Mouse (Mus musculus): ENCODE data around the gene Cse1l. TPM values are rescaled to one million over a fixed set of nuclear protein-coding genes. Genes with fewer than 3 reads are reported as not detected.

Gene Cse1l
- polyA plus RNA-seq, 1 experiment from 2014 or later, result 124 TPM

DNA sequence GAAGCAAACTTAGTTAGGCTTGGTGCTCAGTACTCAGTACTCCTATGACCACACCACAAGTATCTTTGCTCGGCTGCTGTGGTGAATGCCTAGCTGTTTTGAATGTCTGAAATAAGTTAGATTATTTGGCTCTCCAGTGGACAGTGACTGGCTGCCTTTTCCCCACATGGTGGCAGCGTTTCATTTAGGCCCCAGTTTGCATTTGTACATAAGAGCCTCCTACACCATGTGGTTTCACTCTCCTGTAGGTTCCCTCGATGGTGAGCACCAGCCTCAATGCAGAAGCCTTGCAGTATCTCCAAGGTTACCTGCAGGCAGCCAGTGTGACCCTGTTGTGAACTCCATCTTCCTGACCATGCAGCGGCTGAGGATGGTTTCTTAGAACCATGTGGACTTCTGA lies 39.6 kb downstream of the Cse1l start:
- Histone ChIP-seq H3K9ac (ENCODE audit: low read depth, low read length) (no peak overlapping the region), H3K36me3 (ENCODE audit: control insufficient read depth, insufficient read depth, low read length) (peaks cover 57% of the 10 kb centered on the region), H3K4me1 (ENCODE audit: control insufficient read depth, insufficient read depth, low read length) (no peaks in the 10 kb centered on the region), H3K27ac (ENCODE audit: low read depth, low read length) (no peak overlapping the region), H3K27me3 (ENCODE audit: control insufficient read depth, insufficient read depth, low read length) (no peaks in the 10 kb centered on the region), H3K9me3 (replicated peaks; ENCODE audit: control insufficient read depth, low read length) (no peaks in the 10 kb centered on the region), H3K4me3 (ENCODE audit: low read depth, low read length) (no peak overlapping the region), H3K4me2 (no peak overlapping the region)
- no peak for ATAC-seq (replicated peaks; ENCODE audit: insufficient number of reproducible peaks, low FRiP score, low TSS enrichment)
- WGBS (ENCODE audit: insufficient replicate concordance), result 62% methylated on average over 4 of the region's 4 CpGs

DNA sequence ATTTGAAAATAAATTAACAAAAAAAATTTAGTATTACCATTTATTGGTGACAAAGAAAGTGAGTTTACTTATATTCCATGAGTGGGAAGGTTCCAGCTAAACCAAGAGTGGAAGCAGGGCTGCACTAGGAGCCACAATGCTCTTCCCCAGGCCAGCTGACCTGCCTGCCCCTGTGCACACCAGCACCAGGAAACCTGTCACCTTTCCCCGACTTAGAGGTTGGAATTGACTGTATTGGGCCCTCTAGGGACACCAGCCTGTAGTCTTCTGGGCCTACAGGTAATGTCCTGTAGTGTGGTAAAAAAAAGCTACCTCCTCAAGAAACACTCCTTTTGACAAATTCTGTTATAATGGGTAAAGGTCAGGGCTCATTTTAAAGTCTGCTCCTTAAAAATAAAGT lies 42.4 kb downstream of the Cse1l start:
- WGBS (ENCODE audit: insufficient replicate concordance), result 70% methylated on average over 1 of the region's 1 CpGs

DNA sequence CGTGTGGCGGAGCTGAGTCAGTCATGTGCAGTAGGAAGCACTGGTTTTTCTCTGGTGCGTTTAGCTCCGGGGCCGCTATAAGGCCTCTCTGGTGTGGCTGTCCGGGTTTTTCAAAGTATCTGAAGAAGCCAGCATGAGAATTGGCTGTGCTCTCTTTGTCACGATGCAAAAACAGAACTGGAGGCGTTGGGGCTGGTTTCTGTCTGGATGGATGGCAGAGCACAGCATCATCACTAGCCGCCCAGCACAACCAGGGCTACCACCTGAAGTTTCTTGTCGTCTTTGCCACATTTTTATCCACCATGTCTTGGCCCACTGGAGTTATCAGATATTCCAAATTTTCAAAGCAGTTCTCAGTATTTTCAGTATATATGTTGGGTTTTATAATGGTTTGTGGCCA lies 43.1 kb downstream of the Cse1l start:
- no peak for ATAC-seq (replicated peaks; ENCODE audit: insufficient number of reproducible peaks, low FRiP score, low TSS enrichment)
- Histone ChIP-seq H3K4me1 (ENCODE audit: control insufficient read depth, insufficient read depth, low read length) (0 out of 2 replicates have a peak, but pooled peaks cover 2% of the 10 kb centered on the region), H3K36me3 (ENCODE audit: control insufficient read depth, insufficient read depth, low read length) (peaks cover 46% of the 10 kb centered on the region), H3K4me2 (no peak overlapping the region), H3K27ac (ENCODE audit: low read depth, low read length) (no peak overlapping the region), H3K4me3 (ENCODE audit: low read depth, low read length) (no peak overlapping the region), H3K9me3 (replicated peaks; ENCODE audit: control insufficient read depth, low read length) (no peaks in the 10 kb centered on the region), H3K9ac (ENCODE audit: low read depth, low read length) (no peak overlapping the region), H3K27me3 (ENCODE audit: control insufficient read depth, insufficient read depth, low read length) (no peaks in the 10 kb centered on the region)
- 90% methylated on average over 10 of the region's 10 CpGs for WGBS (ENCODE audit: insufficient replicate concordance)

More for the DNA sequence above, 42.4 kb downstream of the Cse1l start:
- no peak overlapping the region for H3K9ac ChIP-seq (ENCODE audit: low read depth, low read length)
- no peak overlapping the region for H3K4me2 ChIP-seq
- no peak overlapping the region for H3K27ac ChIP-seq (ENCODE audit: low read depth, low read length)
- no peaks in the 10 kb centered on the region for H3K27me3 ChIP-seq (ENCODE audit: control insufficient read depth, insufficient read depth, low read length)
- 0 out of 2 replicates have a peak, but pooled peaks cover 2% of the 10 kb centered on the region for H3K4me1 ChIP-seq (ENCODE audit: control insufficient read depth, insufficient read depth, low read length)
- no peaks in the 10 kb centered on the region for H3K9me3 ChIP-seq (replicated peaks; ENCODE audit: control insufficient read depth, low read length)
- no peak overlapping the region for H3K4me3 ChIP-seq (ENCODE audit: low read depth, low read length)
- H3K36me3 ChIP-seq (ENCODE audit: control insufficient read depth, insufficient read depth, low read length), result peaks cover 53% of the 10 kb centered on the region
- ATAC-seq (replicated peaks; ENCODE audit: insufficient number of reproducible peaks, low FRiP score, low TSS enrichment), result no peak

DNA sequence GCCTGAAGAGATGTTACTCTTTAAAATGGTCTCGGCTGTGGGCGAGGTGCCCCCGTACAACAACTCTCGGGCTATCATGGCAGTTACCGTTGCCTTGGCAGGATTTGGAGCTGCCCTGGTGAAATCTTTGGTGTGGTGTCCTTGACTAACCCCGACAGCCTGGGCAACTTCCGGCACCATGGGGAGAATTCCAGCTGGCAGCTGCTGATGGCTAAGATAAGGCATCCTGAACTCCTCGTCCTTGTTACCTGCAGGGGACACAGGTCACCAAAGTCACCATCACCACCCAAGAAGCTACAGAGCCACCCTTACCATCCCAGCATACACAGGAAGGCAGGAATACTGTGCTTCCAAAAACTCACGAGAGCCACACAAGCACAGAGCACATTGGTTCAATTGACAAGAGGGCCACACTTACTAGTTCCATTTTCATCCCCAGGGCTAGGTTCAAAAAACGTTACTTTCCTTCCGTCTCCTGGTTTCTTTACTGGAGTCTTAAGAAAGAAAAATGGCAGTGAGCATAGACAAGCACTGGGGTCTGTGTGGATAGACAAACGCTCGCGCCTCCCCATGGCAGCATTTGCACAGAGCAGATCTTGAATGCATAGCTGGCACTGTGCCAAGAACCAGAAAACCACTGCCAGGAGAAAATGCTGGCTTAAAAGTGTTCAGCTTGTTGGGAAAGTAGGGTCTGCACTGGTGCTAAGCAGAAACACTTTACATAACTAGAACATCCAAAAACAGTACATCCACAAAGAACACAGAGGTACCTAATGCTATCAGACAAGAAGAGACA lies 45.2 kb downstream of the Cse1l start:
- H3K36me3 ChIP-seq (ENCODE audit: control insufficient read depth, insufficient read depth, low read length), result peaks cover 45% of the 10 kb centered on the region
- no peaks in the 10 kb centered on the region for H3K9me3 ChIP-seq (replicated peaks; ENCODE audit: control insufficient read depth, low read length)
- no peak overlapping the region for H3K4me3 ChIP-seq (ENCODE audit: low read depth, low read length)
- H3K4me2 ChIP-seq, result no peak overlapping the region
- 78% methylated on average over 14 of the region's 14 CpGs for WGBS (ENCODE audit: insufficient replicate concordance)
- no peaks in the 10 kb centered on the region for H3K27me3 ChIP-seq (ENCODE audit: control insufficient read depth, insufficient read depth, low read length)
- no peak overlapping the region for H3K9ac ChIP-seq (ENCODE audit: low read depth, low read length)
- no peak for ATAC-seq (replicated peaks; ENCODE audit: insufficient number of reproducible peaks, low FRiP score, low TSS enrichment)
- H3K4me1 ChIP-seq (ENCODE audit: control insufficient read depth, insufficient read depth, low read length), result 0 out of 2 replicates have a peak, but pooled peaks cover 2% of the 10 kb centered on the region
- H3K27ac ChIP-seq (ENCODE audit: low read depth, low read length), result no peak overlapping the region

DNA sequence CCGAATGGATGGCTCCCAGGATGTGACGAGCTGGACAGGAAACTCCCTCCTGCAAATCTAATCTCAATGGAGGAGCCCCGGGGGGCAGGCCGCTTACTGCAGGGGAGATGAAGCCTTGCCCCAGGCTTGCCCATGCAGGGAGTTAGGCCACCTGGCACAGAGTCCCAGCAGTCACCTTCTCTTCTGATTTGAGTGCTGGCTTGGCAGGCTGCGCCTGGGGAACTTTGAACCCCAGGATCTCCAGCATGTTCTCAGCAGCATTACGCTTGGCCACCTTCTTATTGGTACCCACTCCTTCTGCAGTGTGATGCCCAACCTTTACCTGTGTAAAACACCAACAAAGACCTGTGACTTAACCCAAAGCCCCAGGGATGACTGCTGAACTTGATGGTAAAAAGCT lies 46.3 kb downstream of the Cse1l start:
- no peak overlapping the region for H3K4me3 ChIP-seq (ENCODE audit: low read depth, low read length)
- no peak for ATAC-seq (replicated peaks; ENCODE audit: insufficient number of reproducible peaks, low FRiP score, low TSS enrichment)
- no peaks in the 10 kb centered on the region for H3K9me3 ChIP-seq (replicated peaks; ENCODE audit: control insufficient read depth, low read length)
- H3K27ac ChIP-seq (ENCODE audit: low read depth, low read length), result no peak overlapping the region
- 76% methylated on average over 6 of the region's 6 CpGs for WGBS (ENCODE audit: insufficient replicate concordance)
- 0 out of 2 replicates have a peak, but pooled peaks cover 2% of the 10 kb centered on the region for H3K4me1 ChIP-seq (ENCODE audit: control insufficient read depth, insufficient read depth, low read length)
- H3K4me2 ChIP-seq, result no peak overlapping the region
- H3K36me3 ChIP-seq (ENCODE audit: control insufficient read depth, insufficient read depth, low read length), result peaks cover 40% of the 10 kb centered on the region
- H3K9ac ChIP-seq (ENCODE audit: low read depth, low read length), result no peak overlapping the region
- H3K27me3 ChIP-seq (ENCODE audit: control insufficient read depth, insufficient read depth, low read length), result no peaks in the 10 kb centered on the region

DNA sequence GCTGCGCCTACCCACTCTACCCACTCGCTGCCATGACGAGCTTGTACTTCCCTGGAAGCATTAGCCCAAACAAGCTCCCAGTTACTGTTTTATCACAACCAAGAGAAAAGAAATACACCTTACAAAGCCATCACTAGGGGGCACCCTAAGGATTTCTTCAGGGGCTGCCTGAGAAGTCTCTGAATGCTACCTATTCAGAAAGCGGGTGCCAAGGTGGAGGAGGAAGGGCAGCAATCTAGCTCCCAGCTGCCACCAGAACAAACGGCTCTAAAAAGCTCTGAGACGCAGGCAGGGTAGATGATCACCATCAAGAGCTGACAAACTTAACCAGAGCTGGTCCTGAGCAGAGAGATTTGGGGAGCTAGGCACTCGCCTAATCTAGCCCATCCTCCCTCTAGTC lies 51.0 kb downstream of the Cse1l start:
- no peaks in the 10 kb centered on the region for H3K27me3 ChIP-seq (ENCODE audit: control insufficient read depth, insufficient read depth, low read length)
- no peak overlapping the region for H3K4me3 ChIP-seq (ENCODE audit: low read depth, low read length)
- no peaks in the 10 kb centered on the region for H3K4me1 ChIP-seq (ENCODE audit: control insufficient read depth, insufficient read depth, low read length)
- H3K9me3 ChIP-seq (replicated peaks; ENCODE audit: control insufficient read depth, low read length), result no peaks in the 10 kb centered on the region
- H3K9ac ChIP-seq (ENCODE audit: low read depth, low read length), result no peak overlapping the region
- ATAC-seq (replicated peaks; ENCODE audit: insufficient number of reproducible peaks, low FRiP score, low TSS enrichment), result no peak
- H3K27ac ChIP-seq (ENCODE audit: low read depth, low read length), result no peak overlapping the region
- H3K4me2 ChIP-seq, result no peak overlapping the region
- peaks cover 16% of the 10 kb centered on the region for H3K36me3 ChIP-seq (ENCODE audit: control insufficient read depth, insufficient read depth, low read length)
- 58% methylated on average over 7 of the region's 7 CpGs for WGBS (ENCODE audit: insufficient replicate concordance)

DNA sequence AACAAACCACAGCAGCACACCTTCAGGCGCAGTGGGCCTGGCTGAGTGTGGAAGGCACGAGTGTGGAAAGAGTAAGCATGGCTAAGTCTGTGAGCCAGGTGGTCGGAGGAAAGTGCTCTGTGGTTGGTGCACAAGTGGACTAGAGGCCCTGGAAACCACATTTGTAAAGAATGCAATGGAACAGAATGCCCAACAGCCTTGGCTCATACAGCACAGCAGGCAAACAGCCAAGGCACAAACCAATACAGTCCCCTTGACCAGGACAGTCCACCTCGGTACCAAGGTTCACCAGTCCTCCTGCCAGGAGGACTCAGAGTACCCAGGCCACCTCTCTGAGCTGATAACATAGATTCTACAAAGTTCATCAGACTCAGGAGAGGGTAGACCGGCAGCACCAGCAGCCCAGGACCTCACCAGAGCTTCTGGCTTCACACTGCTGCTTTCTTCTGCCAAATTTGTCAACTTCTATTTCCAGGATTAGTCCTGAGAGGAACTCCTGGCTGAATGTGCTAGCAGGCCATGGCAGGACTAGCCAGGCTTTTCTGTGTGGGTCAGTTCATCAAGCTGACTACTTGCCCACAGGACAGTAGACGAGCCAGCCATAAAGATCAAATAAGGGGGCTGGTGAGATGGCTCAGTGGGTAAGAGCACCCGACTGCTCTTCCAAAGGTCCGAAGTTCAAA lies 54.9 kb downstream of the Cse1l start:
- WGBS (ENCODE audit: insufficient replicate concordance), result 86% methylated on average over 8 of the region's 8 CpGs

DNA sequence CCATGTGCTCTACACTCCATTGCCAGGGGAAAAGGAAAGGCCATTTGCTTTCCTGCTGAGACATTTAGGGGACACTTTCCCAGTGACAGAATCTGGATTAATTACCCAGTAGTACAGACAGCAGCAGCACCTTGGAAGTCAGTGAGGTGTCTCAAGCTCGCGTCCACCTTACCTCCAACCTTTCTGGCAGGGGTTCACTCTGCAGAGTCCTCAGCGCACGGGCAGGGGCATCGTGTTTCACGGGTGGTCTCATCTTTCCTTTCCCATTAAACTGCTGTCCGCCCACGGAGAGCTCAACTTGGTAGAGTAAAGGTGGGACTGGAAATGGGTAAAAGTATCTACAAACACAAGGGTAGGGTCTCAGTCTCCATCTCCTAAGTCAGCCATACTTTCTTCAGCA lies 57.4 kb downstream of the Cse1l start:
- no peak for ATAC-seq (replicated peaks; ENCODE audit: insufficient number of reproducible peaks, low FRiP score, low TSS enrichment)
- no peaks in the 10 kb centered on the region for H3K9me3 ChIP-seq (replicated peaks; ENCODE audit: control insufficient read depth, low read length)
- H3K9ac ChIP-seq (ENCODE audit: low read depth, low read length), result no peak overlapping the region
- H3K4me2 ChIP-seq, result no peak overlapping the region
- H3K4me1 ChIP-seq (ENCODE audit: control insufficient read depth, insufficient read depth, low read length), result no peaks in the 10 kb centered on the region
- 77% methylated on average over 8 of the region's 8 CpGs for WGBS (ENCODE audit: insufficient replicate concordance)
- H3K27me3 ChIP-seq (ENCODE audit: control insufficient read depth, insufficient read depth, low read length), result no peaks in the 10 kb centered on the region
- peaks cover 7% of the 10 kb centered on the region for H3K36me3 ChIP-seq (ENCODE audit: control insufficient read depth, insufficient read depth, low read length)
- H3K27ac ChIP-seq (ENCODE audit: low read depth, low read length), result no peak overlapping the region
- H3K4me3 ChIP-seq (ENCODE audit: low read depth, low read length), result no peak overlapping the region

More for the DNA sequence above, 54.9 kb downstream of the Cse1l start:
- Histone ChIP-seq H3K27ac (ENCODE audit: low read depth, low read length) (no peak overlapping the region), H3K36me3 (ENCODE audit: control insufficient read depth, insufficient read depth, low read length) (peaks cover 7% of the 10 kb centered on the region), H3K4me1 (ENCODE audit: control insufficient read depth, insufficient read depth, low read length) (no peaks in the 10 kb centered on the region), H3K4me2 (no peak overlapping the region), H3K27me3 (ENCODE audit: control insufficient read depth, insufficient read depth, low read length) (no peaks in the 10 kb centered on the region), H3K9me3 (replicated peaks; ENCODE audit: control insufficient read depth, low read length) (no peaks in the 10 kb centered on the region), H3K9ac (ENCODE audit: low read depth, low read length) (no peak overlapping the region), H3K4me3 (ENCODE audit: low read depth, low read length) (no peak overlapping the region)
- no peak for ATAC-seq (replicated peaks; ENCODE audit: insufficient number of reproducible peaks, low FRiP score, low TSS enrichment)

Data from heart, embryonic 11.5 days (tissue).